Mouse (Mus musculus) erythroblast, adult 5-6 weeks (primary cell): ENCODE data around the gene Rasl2-9. TPM values are rescaled to one million over a fixed set of nuclear protein-coding genes. Genes with fewer than 3 reads are reported as not detected.
"Not testable (repeated sequence)": the region's sequence is repeated elsewhere in the genome, so short reads cannot be mapped to it uniquely, and the experiment has no call there.

ENCODE experiments used
- ATAC-seq: replicated peaks from 2 replicates; pipeline ENCODE4 v1.8.0; 2016; ENCODE audit warnings: moderate number of reproducible peaks, mild to moderate bottlenecking, moderate TSS enrichment, inconsistent platforms; ENCODE audit not compliant: poor library complexity, low FRiP score, severe bottlenecking
- total RNA-seq, 2 experiments: library from RNA; stranded (forward) in 1 of 2; stranded (reverse) in 1 of 2; fragments of 150-400 nt in 1 of 2; fragments of 200-764, 138-1000 nt in 1 of 2; gene quantifications; 2 replicates each; pipeline versions ENCODE4 v1.2.3 to v1.2.4; 2015 to 2017; ENCODE audit warnings: low replicate concordance in 2 of 2

The Rasl2-9 gene
- total RNA-seq (2015; ENCODE audit: low replicate concordance) (not detected in 2 replicates), total RNA-seq (2017; ENCODE audit: low replicate concordance) (not detected in 2 replicates)

DNA sequence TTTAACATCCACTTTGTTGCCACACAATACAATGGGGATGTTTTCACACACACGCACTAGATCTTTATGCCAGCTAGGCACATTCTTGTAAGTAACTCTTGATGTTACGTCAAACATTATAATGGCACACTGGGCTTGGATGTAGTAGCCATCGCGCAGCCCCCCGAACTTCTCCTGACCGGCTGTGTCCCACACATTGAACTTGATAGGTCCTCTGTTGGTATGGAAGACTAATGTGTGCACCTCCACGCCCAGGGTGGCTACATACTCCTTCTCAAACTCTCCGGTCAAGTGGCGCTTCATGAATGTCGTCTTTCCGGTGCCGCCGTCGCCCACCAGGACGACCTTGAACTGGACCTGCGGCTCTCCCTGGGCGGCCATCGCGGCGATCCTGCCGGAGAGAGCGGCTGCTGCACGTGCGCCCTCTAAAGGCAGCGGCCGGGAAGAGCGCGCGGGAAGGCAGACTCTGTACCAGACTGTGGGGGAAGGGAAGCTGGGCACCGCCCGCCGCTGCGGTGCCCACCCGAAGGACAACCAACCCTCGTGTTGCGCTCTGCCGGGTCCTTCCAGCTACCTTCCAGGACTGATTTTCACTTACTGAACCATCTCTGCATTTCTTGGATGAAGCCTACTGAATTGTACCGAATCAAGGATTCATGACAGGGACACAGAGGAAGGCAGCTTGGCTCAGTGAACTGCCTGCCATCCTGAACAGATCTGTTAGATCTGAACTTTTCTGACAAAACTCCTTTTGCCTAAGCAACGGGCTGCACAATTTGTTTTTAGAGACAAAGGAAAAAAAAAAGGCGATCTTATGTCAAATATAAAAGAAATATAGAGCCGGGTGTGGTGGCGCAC, at the start of gene Rasl2-9:
Gene Rasl2-9 (minus strand): TSS at position 402 of the 858 bp plus-strand sequence.
- ATAC-seq: peak; percentile 78

- ATAC-seq: not testable (repeated sequence)
Observed at GRCm38 (mm10) chr7:5149570-5149969, 23.8 kb upstream of the Rasl2-9 start, which contains the start of gene Vmn1r55. Gene Vmn1r55, minus strand, starts transcription at chr7:5149670.

DNA sequence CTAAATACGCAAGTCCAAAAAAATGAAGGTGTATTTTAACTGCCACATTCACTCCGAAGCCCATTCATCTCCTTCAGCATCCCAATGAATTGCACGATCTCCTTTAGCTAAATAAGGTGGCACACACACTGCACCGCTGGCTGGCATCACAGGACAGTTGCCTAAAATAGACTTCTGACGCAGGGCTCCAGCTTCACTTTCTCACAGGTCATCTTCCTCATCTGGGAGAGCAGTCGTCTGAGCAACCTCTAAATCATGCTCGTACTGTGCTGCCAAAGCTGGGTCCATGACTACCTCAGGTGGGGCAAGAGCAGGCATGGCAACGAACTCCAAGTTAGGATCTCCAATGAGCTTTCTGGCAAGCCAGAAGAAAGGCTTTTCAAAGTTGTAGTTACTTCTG, 672 bp downstream of the Rasl2-9 start:
- ATAC-seq: no peak

DNA sequence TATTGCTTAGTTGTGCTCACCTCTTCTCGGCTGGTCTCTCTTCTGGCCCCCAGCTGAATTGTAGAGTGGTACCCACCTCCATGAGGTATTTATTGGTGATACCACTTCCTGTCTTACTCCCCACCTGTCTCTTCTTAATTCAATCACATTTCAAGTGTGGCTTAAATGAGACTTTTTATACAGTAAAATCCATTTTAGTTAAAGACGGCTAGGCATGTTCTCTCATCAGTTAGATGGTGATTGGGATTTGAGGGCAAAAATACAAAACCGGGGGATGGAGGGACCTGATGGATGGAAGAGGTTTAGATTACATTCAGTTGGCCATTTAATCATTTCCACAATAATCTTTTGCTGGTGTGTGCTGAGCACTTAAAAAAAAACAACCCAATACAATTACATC, 8.9 kb downstream of the Rasl2-9 start, which contains the start of gene Rfpl4:
Gene Rfpl4 (minus strand): TSS at position 101 of the 400 bp plus-strand sequence.
- no peak for ATAC-seq

DNA sequence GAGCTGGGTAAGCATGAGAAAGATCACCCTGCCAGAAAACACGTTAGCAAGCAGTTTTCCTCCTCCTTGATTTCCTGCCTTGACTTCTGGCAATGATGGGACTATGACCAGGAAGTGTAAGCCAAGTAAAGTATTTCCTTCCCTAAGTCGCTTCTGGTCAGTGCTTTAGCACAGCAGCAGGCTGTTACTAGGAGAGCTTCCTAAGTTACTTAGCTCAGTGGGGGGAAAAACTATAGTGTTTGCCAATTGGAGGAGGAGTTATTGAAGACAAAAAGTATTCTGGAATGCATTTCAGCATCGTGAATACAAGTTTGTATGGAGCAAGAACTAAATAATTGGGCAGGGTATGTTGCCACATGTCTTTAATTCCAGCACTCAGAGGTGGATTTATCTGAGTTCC, 13.0 kb downstream of the Rasl2-9 start:
- no peak for ATAC-seq

DNA sequence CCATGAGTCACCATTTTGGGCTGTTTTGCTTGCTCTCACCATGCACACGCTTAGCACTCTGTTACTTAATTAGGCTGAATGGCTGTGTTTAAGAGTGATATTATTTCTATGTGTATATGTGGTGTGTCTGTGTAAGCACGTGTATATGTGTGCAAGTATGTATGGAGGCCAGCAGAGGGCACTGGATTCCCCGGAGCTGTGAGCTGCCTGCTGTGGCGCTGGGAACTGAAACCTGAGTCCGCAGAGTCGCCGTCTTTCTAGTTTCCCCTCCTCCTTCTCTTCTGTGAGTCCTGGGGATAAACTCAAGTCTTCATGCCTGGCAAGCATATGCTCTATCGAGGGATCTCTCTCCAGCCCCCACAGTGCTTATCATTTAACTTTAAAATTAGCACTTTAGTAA, 16.4 kb downstream of the Rasl2-9 start:
- no peak for ATAC-seq

DNA sequence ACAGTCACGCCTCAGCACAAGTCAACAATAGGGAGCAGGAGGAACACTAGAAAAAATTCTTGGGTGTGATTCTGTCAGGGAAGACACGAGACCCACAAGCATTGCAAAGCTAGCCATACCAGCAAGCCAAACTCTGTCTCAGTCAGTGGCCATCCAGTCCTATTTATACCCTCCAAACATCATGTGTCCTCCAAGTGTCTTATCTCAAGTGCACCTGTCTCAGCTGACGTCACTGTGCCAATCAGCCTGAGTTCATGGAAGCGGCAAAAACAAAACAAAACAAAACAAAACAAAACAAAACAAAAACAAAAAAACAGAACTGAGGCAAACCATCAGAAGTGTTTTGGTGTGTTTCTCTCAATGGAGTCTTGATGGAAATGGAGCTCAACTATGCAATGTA, 17.5 kb downstream of the Rasl2-9 start:
- ATAC-seq: no peak

DNA sequence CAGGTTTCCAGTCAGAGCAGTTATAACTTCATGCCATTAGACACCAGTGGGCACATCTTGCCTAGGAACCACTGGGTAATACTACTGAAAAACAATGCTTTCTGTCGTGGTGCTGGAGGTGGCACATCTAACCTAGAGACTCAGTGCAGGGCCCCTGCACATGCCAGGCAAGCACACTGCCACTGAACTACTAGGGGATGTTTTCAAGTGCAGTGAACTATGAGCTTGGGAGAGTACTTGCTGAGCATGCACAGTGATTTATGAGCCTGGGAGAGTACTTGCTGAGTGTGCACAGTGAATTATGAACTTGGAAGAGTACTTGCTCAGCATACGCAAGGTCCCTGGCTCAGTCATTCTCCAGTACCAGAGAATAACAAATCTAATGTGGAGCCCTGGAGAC, 23.2 kb downstream of the Rasl2-9 start:
- ATAC-seq: no peak

- no peak for ATAC-seq
Observed at GRCm38 (mm10) chr7:5101066-5101663, 24.6 kb downstream of the Rasl2-9 start.

DNA sequence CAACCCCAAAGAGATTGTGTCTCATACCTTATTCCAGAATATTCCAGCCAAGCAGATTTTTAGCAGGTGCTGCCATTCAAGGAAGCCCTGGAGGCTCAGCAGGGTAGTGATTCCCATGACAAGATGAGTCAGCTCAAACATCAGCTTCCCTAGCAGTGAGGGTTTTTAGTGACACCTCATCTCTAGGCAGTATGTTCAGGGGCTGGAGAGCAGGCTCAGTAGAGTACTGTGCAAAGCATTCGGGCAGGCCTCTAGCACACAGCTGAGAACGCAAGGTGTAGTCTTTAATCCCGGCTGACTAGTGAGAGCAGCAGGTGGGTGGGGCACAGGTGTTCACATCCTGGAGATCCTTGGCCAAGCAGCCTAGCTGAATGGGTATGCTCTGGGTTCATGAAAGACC, 26.0 kb downstream of the Rasl2-9 start:
- no peak for ATAC-seq

DNA sequence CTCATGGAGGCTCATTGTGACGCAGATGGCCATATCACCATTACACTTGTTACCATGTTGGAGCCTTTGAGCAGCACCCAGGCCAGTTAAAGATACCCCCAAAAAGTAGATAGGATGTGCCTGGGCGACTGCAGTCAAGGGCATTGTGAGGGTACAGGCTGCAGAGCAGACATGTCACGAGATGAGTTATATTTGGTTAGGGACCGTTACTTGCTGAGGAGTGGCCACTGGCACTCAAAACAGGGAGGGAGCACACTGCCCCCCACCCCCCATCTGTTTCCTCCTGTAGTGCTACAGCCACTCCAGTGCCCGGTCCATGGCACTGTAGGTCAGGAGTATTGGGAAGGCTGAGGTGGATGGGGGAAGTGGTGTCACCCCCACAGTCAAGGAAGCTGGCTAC, 27.0 kb downstream of the Rasl2-9 start:
- ATAC-seq: no peak

GRCm38 (mm10) chr7:5092831-5093510, 32.8 kb downstream of the Rasl2-9 start:
- ATAC-seq: no peak

GRCm38 (mm10) chr7:5092381-5092780, 33.4 kb downstream of the Rasl2-9 start:
- no peak for ATAC-seq

DNA sequence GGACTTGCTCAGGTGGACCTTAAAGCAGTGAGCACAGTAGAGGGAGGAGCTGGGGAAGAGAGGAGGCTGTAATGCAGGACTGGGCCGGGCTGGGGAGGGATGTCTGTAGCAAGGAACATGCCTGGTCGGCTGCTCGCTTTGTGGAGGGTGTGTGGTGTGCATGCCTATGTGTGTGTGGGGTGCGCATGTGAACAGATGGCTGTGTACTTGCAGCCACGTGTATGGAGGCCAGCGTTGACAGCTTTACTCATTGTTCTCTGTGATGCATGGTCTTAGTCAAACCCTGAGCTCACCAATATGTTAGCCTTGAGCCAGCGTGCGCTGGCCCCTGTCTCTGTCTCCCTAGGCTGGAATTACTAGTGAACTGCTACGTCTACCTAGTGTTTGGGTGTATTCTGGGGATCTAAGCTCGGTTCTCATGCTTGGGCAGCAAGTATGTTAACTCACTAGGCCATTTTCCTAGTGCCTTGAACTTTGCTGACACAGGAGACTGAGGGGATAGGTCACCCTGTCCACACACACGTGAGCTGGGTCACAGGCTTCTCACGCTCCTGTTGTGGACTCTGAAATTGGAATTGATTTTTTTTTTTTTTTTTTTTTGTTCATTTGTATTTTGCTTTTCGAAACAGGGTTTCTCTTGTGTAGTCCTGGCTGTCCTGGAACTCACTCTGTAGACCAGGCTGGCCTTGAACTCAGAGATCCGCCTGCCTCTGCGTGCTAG, 34.6 kb downstream of the Rasl2-9 start:
- ATAC-seq: no peak

- no peak for ATAC-seq
Observed at GRCm38 (mm10) chr7:5089853-5090252, 35.9 kb downstream of the Rasl2-9 start.

DNA sequence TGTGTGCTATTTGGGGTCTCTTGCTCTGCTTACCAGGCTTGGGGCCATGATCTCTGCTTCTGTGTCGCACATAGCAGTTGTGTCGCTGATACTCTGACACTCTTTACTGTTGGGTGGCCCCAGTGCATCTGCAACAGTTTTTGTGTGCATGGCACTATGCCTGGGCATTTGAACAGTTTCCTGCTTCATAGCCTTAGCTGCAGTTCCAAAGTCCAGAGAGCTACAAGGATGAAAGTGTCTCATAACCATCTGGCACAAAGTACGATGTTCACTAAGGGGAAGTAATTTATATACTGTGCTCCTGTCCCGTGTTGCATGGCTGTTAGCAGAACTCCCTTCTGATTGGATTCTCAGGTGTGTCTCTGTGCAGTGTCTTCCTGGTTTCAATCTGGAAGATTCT, 37.9 kb downstream of the Rasl2-9 start:
- no peak for ATAC-seq

DNA sequence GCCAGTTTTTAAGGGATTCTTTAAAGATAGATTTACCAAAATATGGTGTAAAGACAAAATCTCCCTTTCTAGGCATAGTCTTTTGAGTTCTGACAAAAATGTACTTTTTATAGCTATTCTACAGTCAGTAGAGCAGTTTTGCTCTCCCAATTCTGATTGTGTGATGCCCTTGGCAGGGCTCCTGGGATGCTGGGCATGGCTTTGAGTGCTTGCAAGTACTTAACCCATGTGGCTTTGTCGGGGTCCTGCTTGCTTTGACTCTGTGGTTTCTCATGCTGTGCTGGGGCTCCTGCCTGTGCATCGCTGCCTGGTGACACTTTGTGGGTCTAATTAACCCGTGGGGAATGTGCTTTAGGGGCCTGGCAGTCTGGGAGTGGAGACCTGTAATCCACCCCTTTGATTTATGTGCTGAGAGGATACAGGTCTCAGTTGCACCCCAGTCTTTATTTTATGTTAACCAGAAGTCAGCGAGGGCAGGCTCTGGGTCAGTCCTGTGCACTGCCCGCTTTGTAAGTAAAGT, 38.8 kb downstream of the Rasl2-9 start:
- no peak for ATAC-seq

- ATAC-seq: no peak
Observed at GRCm38 (mm10) chr7:5085512-5085911, 40.2 kb downstream of the Rasl2-9 start.

DNA sequence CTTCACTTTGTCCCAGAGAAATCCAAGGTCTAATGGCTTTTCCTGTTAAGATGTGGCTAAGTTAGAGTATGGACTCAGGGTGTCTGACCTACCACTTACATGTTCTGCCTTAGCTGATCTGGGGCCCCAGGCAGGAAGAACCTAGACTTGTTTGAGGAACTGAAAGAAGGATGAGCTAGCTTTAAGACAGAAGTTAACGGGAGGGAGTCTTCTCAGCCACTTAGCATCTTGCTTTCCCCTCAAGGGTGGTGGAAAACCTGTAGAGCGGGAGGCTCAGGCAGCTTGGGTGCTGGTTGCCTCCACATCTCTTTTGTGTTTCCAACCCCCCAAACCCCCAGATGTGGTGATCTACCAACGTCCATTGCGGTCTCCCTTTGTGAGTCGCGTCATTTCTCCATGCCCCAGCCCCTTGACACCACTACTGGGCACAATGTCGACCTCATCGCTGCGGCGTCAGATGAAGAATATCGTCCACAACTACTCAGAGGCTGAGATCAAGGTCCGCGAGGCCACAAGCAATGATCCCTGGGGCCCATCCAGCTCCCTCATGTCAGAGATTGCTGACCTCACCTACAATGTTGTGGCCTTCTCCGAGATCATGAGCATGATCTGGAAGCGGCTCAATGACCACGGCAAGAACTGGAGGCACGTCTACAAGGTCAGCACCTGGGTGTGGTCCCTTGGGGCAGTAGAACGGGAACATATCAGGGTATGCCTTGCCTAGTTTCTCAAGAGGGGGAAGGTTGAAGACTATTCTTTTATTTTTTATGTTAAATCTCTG, 42.2 kb downstream of the Rasl2-9 start:
- ATAC-seq: no peak
